Mouse (Mus musculus) kidney, postnatal 10 days (tissue): Measurements from ENCODE around the gene Kdr.

ENCODE experiments used
- DNase-seq: peaks from one replicate; pipeline ENCODE4 v3.0.0; 2021; ENCODE audit warnings: mixed read lengths

Kdr gene

DNA sequence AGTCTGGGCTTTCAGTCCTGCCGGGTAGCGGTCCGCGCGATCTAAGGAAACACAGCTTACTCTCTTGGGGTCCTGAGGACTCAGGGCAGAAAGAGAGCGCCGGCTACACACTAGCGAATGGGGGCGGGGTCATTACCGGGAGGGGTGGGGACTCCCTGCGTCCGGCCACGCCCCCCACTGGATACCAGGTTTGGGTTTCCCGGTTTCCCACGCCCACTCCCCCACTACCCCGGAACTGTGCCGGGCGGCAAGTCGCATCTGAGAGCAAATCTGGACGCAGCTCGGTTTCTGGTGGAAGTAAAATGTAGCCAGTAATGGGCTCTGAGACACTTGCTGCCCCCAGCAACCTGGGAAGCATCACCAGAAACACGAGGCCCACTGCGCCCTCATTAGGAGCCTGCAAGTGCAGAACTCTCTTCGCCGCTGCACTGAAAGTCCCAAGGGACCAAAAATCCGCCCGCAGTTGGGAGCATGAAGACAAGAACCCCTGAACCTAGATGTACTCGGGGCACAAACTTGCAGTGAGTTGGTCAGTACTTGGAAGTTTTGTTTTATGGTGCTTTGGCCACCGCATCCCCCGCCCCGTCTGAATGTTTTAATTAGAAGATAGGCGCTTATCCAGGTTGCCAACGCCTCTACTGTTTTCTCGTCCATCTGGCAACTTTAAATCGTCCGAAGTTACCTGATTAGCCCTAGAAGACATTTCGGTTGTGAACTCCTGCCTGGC lies at the start of gene Kdr:
Kdr (minus strand) TSS at position 85 of the 727 bp plus-strand sequence.
- peak; percentile 91 for DNase-seq

DNA sequence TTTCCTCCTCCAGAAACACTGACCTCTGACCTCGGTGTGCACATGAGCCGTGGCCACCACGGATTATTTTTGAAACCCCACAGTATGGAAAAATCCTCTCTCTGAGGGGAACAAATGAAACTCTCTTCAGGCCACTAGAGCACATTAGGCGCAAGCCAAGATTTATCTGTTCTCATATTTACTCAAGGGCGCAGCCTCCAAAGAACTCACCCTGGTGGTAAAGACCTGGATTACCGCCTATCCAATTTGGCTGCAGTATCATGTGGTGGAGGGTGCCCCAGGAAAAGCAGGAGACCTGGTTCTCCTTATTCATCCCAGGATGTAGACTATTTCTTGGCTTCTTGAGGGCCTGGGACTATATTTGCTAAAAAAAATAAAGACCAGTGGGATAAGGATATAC lies 48.5 kb upstream of the Kdr start:
- DNase-seq = no peak

DNA sequence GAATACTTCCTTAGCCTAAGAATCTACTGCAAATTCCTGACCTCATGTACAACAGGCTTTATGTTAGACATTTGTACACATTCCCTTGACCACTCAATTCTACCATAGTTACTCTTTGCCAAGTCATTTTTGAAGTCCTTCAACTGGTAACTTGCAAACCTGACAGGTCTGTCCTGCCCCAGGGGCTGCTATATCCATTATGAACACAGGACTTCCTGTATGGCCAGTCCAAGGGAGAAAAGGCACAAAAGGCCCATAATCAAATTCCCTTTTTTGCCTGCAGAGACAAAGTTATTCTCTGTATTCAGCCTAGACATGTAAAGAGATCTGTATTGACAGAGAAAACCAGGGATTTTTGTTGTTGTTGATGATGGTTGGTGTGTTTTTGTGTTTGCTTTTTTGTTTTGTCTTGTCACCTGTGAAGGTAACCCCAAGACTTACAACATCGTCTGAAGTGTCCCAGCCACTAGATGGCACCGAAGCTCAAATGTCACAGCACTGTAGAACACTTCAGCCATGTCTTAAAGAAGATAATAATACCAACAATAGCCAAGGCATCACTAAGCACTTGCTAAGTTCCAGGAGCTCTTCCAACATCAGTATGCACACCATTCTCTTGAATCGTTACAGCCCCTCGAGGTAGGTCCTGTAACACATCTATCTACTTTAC lies 47.9 kb upstream of the Kdr start:
- DNase-seq = peak; percentile 68

DNA sequence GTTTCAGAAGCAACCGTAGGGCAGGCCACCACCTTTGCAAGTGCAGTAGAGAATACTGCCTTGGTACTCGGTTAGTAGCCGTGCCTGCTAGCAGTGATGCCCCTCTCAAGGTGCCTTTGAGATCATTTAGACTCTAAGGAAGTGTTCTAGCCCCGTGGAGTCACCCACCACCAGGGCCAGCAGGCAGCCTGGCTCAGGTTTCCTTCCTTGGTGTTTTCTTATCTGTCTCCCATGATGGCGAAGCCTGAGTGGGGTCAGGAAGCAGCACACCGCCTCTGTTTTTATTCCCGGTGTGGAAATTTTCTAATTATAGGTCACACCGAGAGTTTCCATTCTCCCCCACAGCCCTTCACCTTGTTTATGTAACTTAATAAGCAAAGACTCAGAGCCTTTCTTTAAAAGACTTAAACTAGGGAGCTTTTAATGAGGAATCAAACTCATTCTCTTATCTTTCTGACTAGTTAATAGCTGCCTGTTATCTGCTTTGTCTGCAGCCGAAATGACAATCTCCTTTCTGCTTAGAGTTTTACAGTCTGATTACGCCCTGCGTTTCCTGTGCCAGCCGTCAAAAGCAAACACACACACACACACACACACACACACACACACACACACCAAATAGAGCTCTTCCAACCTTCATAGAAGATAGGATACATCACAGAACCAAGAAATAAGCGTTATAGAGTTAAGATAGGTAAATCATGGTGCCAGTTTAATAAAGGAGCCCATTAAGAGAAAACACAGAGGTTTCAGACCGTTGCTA lies 44.9 kb upstream of the Kdr start:
- DNase-seq = peak; percentile 17

DNA sequence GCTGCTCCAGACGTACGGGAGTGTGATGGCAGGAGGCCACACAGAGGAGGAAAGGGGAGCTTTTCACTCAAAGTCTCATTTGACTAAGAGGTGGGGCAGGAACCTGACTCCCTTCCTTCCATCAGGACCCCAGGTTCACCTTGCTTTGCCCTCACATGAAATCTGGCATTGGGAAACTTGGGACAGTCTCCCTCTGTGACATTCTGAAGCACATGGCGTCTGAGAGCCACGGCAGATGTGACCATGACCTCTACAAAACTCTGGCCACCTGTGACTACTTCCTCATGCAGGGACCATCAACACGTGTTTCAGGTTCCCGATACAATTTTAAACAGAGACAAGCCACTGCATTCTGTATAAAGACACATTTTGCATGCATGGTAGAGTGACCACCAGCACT lies 44.2 kb upstream of the Kdr start:
- DNase-seq = no peak

DNA sequence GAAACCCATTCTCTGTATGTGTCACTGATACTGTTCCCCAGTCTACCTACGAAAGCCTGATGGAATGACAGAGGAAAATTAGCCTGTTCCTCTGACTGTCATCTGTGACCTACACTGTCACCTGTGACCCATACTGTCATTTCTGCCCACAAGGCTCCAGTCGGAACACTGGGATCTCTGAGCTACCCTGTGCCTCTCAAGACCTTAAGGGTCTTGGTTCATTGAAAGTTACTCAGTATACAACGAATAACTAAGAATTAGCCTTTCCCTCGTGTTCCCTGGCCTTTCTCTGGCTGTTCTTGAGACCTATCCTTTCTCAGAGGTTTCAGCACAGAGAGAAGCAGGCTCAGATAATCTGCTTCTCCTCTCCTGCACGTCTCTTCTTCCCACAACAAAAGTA lies 40.1 kb upstream of the Kdr start:
- no peak for DNase-seq

DNA sequence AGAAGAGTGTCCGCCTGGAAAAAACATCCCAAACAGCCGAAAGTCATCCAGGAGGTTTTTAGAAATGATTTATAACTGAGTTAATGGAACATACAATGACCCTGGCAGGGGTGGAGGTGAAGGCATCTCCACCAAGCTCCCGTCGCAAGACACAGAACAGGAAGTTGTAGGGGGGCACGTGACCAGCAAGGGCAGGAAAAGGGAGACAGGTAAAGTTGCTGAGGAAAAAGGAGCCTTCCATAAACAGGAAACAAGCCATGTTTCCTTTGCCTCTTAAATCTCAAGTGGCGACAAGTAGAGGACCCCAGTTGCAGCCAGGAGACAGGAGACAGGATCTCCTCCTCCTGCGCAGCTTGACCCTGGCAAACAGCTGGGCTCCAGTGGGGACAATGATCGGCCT lies 37.8 kb upstream of the Kdr start:
- peak; percentile 69 for DNase-seq

DNA sequence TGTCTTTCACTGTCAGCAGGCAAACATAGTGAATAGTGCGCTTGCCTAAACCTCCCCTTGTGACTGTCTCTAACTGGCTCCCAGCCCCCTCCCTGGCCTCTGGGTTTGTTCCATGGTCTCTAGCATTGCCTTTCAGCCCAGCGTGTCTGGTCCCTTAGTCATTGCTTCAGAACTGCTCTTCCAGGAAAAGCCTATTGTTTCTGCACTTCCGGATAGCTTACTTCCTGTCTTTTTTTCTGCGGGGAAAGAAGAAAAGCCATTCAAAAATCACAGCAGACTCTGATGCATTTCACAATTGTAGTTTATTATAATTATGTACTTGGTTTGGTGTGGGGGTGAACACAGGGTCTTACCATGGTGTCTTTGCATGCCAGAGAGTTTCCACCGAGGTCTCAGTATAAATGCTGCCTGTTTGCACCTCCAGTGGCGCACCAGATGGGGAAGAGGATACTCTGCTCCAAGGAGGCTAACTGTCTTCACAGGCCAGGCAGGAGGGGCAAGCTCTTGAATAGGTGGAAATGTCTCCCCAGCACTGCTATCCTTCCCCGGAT lies 35.7 kb upstream of the Kdr start:
- peak; percentile 65 for DNase-seq

DNA sequence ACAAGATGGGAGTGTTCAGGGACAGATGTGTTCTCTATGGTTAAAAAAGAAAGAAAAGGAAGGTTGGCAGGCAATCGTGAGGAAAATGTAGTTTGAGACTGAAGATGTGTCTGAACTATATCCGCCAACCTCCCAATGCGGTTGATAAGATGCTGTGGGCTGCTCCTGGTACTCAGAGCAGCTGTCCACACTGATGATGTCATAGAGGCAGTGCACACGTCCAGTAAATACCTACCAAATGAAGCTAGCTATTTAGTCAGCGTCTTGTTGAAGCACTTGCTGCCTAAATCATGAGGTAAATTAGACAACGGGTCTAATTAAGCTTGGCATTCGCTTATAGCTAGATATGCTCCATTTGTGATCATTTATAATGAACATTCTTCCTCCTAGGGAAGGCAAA lies 28.1 kb upstream of the Kdr start:
- DNase-seq = no peak

DNA sequence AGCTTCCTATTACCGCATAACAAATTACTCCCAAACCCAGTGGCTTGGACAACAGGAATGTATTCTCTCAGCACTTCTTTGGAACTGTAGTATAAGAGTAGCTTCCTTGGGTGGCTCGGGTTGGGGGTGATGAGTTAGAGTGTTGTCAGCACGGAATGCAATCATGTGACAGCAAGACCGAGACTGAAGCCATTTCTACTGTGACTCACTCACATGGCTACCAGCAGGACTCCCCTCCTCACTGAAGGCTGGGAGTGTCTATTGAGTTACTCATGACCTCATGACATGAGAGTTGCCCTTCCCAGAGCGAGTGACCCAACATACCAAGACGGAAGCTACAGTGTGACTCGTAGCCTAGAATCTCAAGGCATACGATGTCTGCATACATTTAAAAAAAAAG lies 12.0 kb upstream of the Kdr start:
- no peak for DNase-seq

DNA sequence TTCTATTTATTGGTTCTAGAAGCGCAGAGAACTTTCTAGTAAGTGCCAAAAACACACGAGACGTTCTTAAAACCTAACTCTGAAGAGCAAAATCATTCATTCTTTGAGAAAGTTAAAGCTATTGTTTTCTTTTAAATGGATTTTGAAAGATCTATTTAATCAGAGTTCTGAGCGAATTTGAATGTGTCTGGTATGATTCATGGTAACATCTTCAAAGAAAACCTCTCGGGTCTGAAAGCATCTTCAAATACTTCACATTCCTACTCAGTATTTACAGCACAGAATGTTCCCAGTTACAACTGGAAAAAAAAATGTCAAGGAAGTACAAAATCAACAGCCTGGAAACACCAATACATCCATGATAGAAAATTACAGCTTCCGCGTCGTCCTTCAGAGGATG lies 9.3 kb upstream of the Kdr start:
- no peak for DNase-seq

DNA sequence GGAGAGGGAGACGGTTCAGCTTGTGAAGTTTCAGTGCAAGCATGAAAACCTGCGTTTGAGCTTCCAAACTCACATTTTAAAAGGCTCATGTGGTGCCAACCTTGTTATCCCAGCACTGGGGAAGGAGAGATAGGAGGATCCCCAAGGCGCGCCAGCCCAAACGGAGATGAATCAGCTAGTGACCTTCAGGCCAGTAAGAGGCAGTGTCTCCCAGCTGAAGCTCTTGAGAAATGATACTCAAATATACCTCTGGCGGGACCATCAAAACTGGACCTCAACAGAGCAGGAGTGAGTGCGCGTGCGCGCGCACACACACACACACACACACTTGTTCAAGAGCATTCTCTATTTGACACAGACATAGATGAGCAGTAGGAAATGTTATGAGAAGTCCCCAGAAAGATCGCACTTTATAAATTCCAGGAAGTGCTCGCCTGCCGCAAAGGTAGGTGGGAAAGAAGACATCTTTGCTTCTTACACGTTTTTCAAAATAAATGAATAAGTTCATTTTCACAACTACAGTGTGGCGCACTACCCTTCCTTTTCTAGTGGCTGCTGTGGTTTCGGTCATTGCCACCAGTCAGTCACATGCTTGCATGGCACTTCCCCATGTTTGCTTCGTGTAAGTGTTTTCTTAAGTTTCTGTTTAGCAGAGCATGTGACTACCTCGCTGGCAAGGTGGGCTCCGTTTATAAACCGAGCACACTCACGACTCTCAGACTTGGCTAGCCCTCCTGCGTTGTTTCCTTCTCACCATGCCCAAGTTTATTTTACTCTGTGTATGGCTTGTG lies 2.5 kb upstream of the Kdr start:
- no peak for DNase-seq

DNA sequence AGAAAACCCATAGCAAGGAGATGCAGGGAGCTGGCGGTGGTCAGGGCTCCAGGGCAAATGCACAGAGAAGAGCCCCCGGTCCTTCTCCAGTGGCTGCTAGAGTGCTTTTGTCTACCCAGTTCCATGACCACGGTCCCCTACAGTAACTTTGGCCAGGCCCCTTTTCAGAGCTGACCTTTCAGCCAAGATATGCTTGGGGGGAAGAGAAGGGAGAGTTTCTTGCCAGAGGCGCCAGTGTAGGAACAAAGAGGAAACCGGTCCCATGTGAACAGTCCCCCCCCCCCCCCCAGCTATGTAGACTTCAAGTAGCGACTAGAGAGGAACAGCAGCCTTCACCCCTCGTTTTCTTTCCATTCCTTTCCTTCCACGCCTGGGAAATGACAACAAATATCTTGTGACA lies 850 bp upstream of the Kdr start:
- DNase-seq = peak; percentile 21

DNA sequence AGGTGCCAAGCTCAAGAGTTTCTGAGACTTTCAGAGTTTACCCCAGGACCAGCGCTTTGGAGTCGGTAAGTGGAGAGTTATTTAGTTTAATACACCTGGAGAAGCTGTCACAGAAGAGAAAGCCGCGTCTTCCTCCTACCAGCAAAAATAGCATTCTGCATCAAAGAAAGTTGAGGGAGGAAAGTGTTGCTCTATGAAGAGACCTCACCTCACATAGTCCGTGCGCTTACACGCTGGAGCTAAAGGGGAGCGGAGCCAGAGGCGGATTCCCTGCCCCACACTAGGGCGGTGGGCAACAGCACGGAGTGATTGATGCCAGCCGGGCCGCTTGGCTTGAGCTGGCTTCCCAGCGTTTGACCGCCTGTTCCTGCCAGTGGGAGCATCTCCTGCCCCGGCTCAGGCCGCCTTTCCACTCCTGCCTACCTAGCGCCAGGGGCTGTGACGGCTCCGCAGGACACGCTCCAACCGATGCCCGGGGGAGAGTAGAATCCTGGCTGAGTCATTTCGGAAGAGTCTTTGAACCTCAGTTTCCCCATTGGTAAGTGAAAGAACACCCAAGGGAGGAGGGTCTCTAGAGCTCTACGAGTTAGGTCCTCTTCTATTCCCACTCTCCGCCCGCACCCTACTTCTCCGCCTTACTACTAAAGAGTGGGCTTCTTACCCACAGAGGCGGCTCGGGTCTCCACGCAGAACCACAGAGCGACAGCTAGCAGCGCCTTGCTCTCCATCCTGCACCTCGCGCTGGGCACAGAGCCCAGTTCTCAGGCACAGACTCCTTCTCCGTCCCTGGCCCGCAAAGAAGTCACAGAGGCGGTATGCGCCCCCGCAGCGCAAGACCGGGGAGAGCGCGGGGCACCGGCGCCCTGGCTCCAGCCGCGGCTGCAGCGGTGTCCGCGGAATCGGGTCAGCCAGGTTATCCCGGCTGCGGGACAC lies 551 bp downstream of the Kdr start:
- DNase-seq = peak; percentile 65

DNA sequence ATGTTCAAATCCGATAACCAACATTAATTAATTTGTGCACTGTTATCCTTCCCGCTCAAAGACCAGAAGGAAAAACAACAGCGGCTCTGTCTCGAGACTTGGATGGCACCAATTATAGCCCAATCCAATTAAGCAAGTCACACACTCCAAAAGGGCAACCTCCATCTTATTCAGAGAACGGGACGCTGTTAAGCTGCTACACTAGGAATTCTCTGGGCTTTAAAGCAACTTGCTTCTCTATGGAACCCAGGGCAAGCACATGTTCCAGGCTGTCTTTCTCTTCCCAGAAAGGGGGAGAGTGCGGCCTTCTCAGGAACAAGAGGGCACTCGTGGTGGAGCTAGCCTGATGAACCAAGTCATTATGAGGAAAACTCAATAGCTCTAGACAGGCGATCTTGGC lies 1.6 kb downstream of the Kdr start:
- no peak for DNase-seq

DNA sequence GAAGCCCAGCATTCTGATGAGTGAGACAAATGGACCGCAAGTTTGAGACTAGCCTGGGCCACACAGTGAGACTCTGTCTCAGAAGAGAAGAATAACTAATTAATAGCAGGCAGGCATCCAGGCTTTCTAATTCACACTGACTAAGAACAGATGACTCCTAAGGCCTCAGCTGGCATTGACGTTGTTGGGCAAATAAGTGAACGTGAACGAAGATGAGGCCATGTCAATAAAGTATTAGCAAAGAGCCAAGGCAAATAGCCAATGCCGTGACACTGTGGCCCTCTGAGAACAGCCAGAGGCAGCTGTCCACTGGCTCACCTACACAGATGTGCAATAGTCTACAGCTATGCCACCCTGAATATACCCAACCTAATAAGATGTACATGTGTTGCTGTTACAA lies 2.9 kb downstream of the Kdr start:
- no peak for DNase-seq

DNA sequence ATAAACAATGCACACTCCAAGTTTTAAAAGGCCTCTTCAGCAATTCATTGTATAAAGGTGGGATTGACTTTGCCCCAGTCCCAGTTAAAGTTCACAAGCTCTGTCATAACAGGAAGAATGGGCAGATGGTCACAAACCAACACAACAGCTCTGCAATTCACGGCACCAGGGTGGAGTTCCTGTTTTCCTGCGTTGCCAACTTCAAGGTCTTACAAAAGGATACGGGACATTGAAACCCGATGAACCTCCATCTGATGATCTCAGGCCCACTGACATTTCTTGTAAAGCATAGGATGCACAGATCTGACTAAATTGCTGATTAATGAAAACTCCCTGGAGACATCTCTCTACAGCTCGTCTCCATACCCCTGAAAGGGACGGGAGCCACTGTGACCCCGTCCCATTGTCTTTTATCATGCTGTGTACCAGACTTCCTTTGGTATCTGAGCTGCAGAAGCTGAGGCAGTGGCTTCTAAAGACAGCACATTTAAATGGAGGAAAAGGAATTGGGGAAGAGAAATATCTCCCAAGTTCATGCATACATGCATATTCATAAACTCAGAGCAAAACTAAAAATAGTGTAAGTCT lies 3.6 kb downstream of the Kdr start:
- peak; percentile 40 for DNase-seq

DNA sequence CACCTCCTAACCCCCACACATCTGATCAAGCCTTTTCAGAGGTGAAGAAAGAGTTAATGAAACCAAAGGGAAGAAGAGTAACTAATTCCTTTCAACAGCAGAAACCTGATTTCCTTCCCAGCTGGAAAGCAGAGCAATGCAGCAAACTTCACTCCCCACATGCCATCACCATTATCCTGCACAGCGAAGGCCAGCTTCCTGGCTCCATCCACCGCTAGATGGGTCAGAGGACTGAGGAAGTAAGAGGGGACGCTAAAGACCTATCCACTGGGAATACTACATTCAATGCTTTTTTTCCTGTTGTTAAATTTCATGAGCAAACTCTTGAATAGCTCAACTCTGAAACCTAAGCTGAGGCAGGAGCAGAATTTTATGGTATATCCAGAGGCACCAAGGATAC lies 8.4 kb downstream of the Kdr start:
- no peak for DNase-seq

DNA sequence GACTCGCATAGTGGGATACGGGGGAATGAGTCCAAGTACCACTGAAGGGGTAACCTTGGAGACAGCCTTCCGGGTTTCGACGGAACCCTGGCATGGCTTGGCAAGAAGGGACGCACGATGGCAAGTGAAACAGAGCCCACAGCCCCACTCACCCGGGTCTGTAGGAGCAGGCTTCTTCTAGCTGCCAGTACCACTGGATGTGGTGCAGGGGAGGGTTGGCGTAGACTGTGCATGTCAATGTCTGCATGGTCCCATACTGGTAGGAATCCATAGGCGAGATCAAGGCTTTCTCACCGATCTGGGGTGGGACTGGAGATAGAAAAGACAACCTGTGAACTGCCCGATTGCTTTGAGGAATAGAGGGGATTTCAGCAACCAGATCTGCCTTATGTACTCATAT lies 15.7 kb downstream of the Kdr start:
- DNase-seq = no peak

DNA sequence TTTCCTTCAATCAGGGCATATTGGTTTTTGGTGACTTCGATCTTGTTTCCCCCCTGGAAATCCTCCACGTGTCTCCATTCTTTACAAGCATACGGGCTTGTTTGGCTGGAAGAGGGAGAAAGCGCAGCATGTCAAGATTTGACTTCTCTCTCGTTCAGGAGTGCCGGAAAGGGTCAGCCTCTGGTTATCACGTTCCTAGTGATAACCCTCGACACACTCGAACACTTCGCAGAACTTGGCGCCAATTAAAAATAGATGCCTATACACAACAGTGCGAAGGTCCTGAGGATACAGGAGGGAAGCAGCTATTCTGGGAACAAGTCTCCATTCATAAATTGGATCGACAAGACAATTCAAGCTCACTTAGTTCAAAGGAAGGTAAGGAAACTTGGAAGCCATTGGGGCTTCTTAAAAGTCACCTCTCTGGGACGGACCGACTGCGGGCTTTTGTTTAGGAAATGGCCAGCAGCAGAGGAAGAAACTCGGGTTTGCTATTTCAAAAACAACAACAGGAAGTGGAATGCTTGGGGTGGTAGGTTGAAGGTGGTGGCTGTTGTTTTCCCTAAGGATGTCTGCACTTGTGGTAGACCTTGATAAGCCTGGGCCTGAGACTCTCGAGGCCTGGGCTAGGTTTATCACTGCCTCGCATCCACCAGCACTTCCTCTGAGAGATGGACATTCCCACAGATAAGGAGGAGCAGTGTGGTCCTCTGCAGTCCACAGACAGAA lies 16.4 kb downstream of the Kdr start:
- DNase-seq = no peak

DNA sequence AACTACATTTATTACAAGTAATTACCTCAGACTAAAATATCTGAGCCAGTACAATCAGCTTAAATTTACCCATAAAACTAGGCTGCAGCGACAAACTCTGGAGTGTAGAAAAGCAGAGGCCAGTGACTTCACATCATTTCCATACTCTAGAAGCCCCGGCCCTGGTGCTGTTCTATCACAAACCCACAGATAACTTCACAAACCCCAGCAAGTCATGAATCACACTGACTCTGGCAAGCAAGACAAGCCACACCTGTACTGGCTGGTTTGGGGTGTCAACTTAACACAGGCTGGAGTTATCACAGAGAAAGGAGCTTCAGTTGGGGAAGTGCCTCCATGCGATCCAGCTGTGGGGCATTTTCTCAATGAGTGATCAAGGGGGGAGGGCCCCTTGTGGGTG lies 18.4 kb downstream of the Kdr start:
- no peak for DNase-seq
